Mouse (Mus musculus) thymus, adult 2 months (tissue): ENCODE measurements around the gene Nisch.

Experiments
- CTCF ChIP-seq: fragments of 200-500 bp; IDR thresholded peaks from 2 replicates; pipeline ENCODE4 v1.5.1; 2012; ENCODE audit warnings: mild to moderate bottlenecking, control low read depth, low read length, moderate library complexity, borderline replicate concordance; ENCODE audit not compliant: control insufficient read depth, poor library complexity, insufficient read depth; ENCODE audit errors: extremely low read depth
- POLR2A ChIP-seq: fragments of 200-500 bp; IDR thresholded peaks from 2 replicates; pipeline ENCODE4 v1.6.1; 2012; ENCODE audit warnings: mild to moderate bottlenecking, low read length, control low read depth, moderate library complexity; ENCODE audit not compliant: control insufficient read depth, poor library complexity, insufficient read depth; ENCODE audit errors: extremely low read depth

- no peak for TF ChIP-seq CTCF
- no peak for TF ChIP-seq POLR2A
These were observed 29.2 kb upstream of the Nisch start for GRCm38 (mm10) chr14:31245946-31246345.
